Mouse (Mus musculus) liver, adult 2 months (tissue): Measurements from ENCODE around the gene Ccdc158.

ENCODE experiments used
- CTCF ChIP-seq: fragments of 200-500 bp; IDR thresholded peaks from 2 replicates; pipeline ENCODE4 v1.5.1; 2011; ENCODE audit warnings: low read depth, low read length, control low read depth
- POLR2A ChIP-seq: fragments of 200-500 bp; IDR thresholded peaks from 2 replicates; pipeline ENCODE4 v1.6.1; 2011; ENCODE audit warnings: low read length, control low read depth; ENCODE audit not compliant: insufficient read depth; ENCODE audit errors: extremely low read depth

DNA sequence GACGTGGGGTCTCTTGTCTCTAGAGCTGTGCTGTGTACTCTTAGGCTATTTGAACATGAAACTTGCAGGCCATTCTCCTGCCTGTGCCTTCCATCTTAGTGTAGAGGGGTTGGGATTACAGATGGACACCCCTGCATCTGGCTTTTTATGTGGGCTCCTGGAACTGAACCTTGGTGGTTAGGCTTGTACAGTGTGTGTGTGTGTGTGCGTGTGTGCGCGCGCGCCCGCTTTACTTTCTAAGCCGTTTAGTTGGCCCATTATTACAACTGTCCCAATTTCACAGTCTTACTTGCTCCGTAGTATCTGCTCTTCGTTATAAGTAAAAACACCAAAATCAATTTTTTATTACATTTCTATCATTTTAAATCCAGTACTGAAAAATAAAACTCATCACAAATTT is 6.8 kb upstream of the Ccdc158 start:
- TF ChIP-seq CTCF (no peak), POLR2A (no peak)
